Mouse (Mus musculus) C2C12 (cell line): Measurements from ENCODE around the gene Aldoart1. TPM values are rescaled to one million over a fixed set of nuclear protein-coding genes. Genes with fewer than 3 reads are reported as not detected.
A peak's percentile ranks its signal among the peaks of the same experiment; 100 is the strongest.

Experiments
- H3K27me3 ChIP-seq: one replicate; pipeline ENCODE4 v1.6.1; 2011; ENCODE audit not compliant: control insufficient read depth, insufficient read depth, insufficient read length
- H3K36me3 ChIP-seq: one replicate; pipeline ENCODE4 v1.6.1; 2011; ENCODE audit not compliant: control insufficient read depth, insufficient read depth
- H3K4me3 ChIP-seq: one replicate; pipeline ENCODE4 v1.5.1; 2011; ENCODE audit warnings: mild to moderate bottlenecking, control low read depth; ENCODE audit not compliant: poor library complexity, insufficient read depth, severe bottlenecking
- H3K79me2 ChIP-seq: one replicate; pipeline ENCODE4 v1.6.1; 2011; ENCODE audit not compliant: control insufficient read depth, insufficient read depth
- H3K79me3 ChIP-seq: one replicate; pipeline ENCODE4 v1.6.1; 2011; ENCODE audit warnings: low read depth, control low read depth
- H3ac ChIP-seq: one replicate; pipeline ENCODE3; 2011; ENCODE audit warnings: low read depth; ENCODE audit not compliant: control insufficient read depth, insufficient read length
- CEBPB ChIP-seq: IDR thresholded peaks from one replicate; pipeline ENCODE4 v1.6.1; 2011; ENCODE audit warnings: low read depth, mild to moderate bottlenecking, control low read depth, moderate library complexity
- CTCF ChIP-seq: IDR thresholded peaks from one replicate; pipeline ENCODE4 v1.5.1; 2011; ENCODE audit not compliant: control insufficient read depth, insufficient read depth, insufficient read length
- FOSL1 ChIP-seq: IDR thresholded peaks from one replicate; pipeline ENCODE4 v1.8.0; 2011; ENCODE audit warnings: mild to moderate bottlenecking, low read length; ENCODE audit not compliant: poor library complexity, insufficient read depth, severe bottlenecking
- MAX ChIP-seq: IDR thresholded peaks from one replicate; pipeline ENCODE4 v1.6.1; 2011; ENCODE audit warnings: mild to moderate bottlenecking, control low read depth
- MYOD1 ChIP-seq: IDR thresholded peaks from one replicate; pipeline ENCODE4 v1.6.1; 2011; ENCODE audit warnings: low read depth; ENCODE audit not compliant: control insufficient read depth, insufficient read length
- MYOG ChIP-seq: IDR thresholded peaks from one replicate; pipeline ENCODE4 v1.6.1; 2011; ENCODE audit not compliant: control insufficient read depth, insufficient read length; ENCODE audit errors: extremely low read depth
- USF1 ChIP-seq: IDR thresholded peaks from one replicate; pipeline ENCODE4 v1.6.1; 2011; ENCODE audit warnings: low read depth, mild to moderate bottlenecking, control low read depth, moderate library complexity
- long read RNA-seq, 2 experiments: library from polyadenylated mRNA; unstranded; transcript quantifications; one replicate each; pipeline ENCODE4 v2.0.0; 2019 to 2020
- polyA plus RNA-seq: library from polyadenylated mRNA; unstranded; fragments of >200 nt; fragmentation: generic; extraction: Trizol; gene quantifications from one replicate; pipeline ENCODE4 v1.2.1, GENCODE M21; 2012; ENCODE audit warnings: missing spikeins

Gene Aldoart1
- 0.05 TPM for polyA plus RNA-seq
- long read RNA-seq, experiment 1, result 0 reads
- long read RNA-seq, experiment 2, result 0 reads

GRCm38 (mm10) chr4:72852534-72852933 lies at the start of gene Aldoart1:
Gene Aldoart1 (minus strand): TSS chr4:72852634.
- no peaks in the 10 kb centered on the region for H3K79me3 ChIP-seq
- no peak within 1 kb of the TSS for H3K4me3 ChIP-seq
- H3K27me3 ChIP-seq, result no peaks in the 10 kb centered on the region
- no peak within 1 kb of the TSS for H3ac ChIP-seq
- no peaks in the 10 kb centered on the region for H3K36me3 ChIP-seq
- no peaks in the 10 kb centered on the region for H3K79me2 ChIP-seq
- TF ChIP-seq MAX (no peak), FOSL1 (no peak), MYOD1 (no peak), MYOG (no peak), CEBPB (no peak), USF1 (no peak), CTCF (no peak)

- TF ChIP-seq CEBPB (no peak), CTCF (no peak), MYOD1 (no peak)
- no peaks in the 10 kb centered on the region for H3K79me3 ChIP-seq
Measured at GRCm38 (mm10) chr4:72901566-72901965, 49.1 kb upstream of the Aldoart1 start.

GRCm38 (mm10) chr4:72865371-72866075 lies 13.1 kb upstream of the Aldoart1 start:
- Histone ChIP-seq H3K4me3 (no peak overlapping the region), H3K36me3 (no peaks in the 10 kb centered on the region), H3K27me3 (no peaks in the 10 kb centered on the region), H3ac (no peak overlapping the region), H3K79me3 (no peaks in the 10 kb centered on the region), H3K79me2 (no peaks in the 10 kb centered on the region)
- TF ChIP-seq MYOD1 (no peak), CEBPB (no peak), USF1 (no peak), MYOG (no peak), FOSL1 (no peak), CTCF (no peak), MAX (no peak)

More at GRCm38 (mm10) chr4:72901566-72901965, 49.1 kb upstream of the Aldoart1 start:
- no peaks in the 10 kb centered on the region for H3K36me3 ChIP-seq
- no peaks in the 10 kb centered on the region for H3K79me2 ChIP-seq
- H3K4me3 ChIP-seq, result no peak overlapping the region
- no peaks in the 10 kb centered on the region for H3K27me3 ChIP-seq
- no peak overlapping the region for H3ac ChIP-seq

- H3ac ChIP-seq, result no peak overlapping the region
- H3K79me2 ChIP-seq, result no peaks in the 10 kb centered on the region
- H3K79me3 ChIP-seq, result no peaks in the 10 kb centered on the region
- H3K4me3 ChIP-seq, result no peak overlapping the region
- no peak for TF ChIP-seq CTCF
- TF ChIP-seq MYOD1, result peak; percentile 39
- no peaks in the 10 kb centered on the region for H3K36me3 ChIP-seq
- H3K27me3 ChIP-seq, result no peaks in the 10 kb centered on the region
Measured at GRCm38 (mm10) chr4:72844276-72844675, 8.2 kb downstream of the Aldoart1 start.

- Histone ChIP-seq H3K79me3 (no peaks in the 10 kb centered on the region), H3K4me3 (no peak overlapping the region), H3ac (no peak overlapping the region), H3K27me3 (no peaks in the 10 kb centered on the region), H3K79me2 (no peaks in the 10 kb centered on the region), H3K36me3 (no peaks in the 10 kb centered on the region)
- TF ChIP-seq MYOD1, result no peak
- TF ChIP-seq MAX, result no peak
- no peak for TF ChIP-seq MYOG
- no peak for TF ChIP-seq CTCF
- TF ChIP-seq USF1, result peak; percentile 62
- peak; percentile 67 for TF ChIP-seq FOSL1
Measured at GRCm38 (mm10) chr4:72843025-72843424, 9.4 kb downstream of the Aldoart1 start.

GRCm38 (mm10) chr4:72836430-72836829 lies 16.0 kb downstream of the Aldoart1 start:
- Histone ChIP-seq H3K79me3 (no peaks in the 10 kb centered on the region), H3K27me3 (no peaks in the 10 kb centered on the region), H3ac (no peak overlapping the region), H3K79me2 (no peaks in the 10 kb centered on the region), H3K4me3 (no peak overlapping the region), H3K36me3 (no peaks in the 10 kb centered on the region)
- TF ChIP-seq MYOD1, result no peak
- TF ChIP-seq MYOG, result no peak
- TF ChIP-seq CTCF, result no peak
- no peak for TF ChIP-seq FOSL1
- TF ChIP-seq USF1, result no peak
- no peak for TF ChIP-seq CEBPB
